Mouse (Mus musculus) liver, embryonic 13.5 days (tissue): ENCODE results near the gene Tnrc6c. TPM values are rescaled to one million over a fixed set of nuclear protein-coding genes. Genes with fewer than 3 reads are reported as not detected.
"Not testable (repeated sequence)": the region's sequence is repeated elsewhere in the genome, so short reads cannot be mapped to it uniquely, and the experiment has no call there.

Source experiments
- ATAC-seq: fragments of 200-750 bp; cut with Nextera tagmentation; 2 replicates; pipeline ENCODE4 v1.8.0; 2017; ENCODE audit warnings: low read depth, mild to moderate bottlenecking, moderate number of reproducible peaks, moderate library complexity
- DNase-seq: peaks from one replicate; pipeline ENCODE4 v3.0.0; 2022
- H3K27ac ChIP-seq: fragments of 300-500 bp; sonication (generic); 2 replicates; pipeline ENCODE4 v1.5.1; 2015; ENCODE audit warnings: moderate library complexity, mild to moderate bottlenecking, inconsistent platforms
- H3K27me3 ChIP-seq: fragments of 300-500 bp; sonication (generic); 2 replicates; pipeline ENCODE4 v1.6.1; 2015; ENCODE audit warnings: mild to moderate bottlenecking, inconsistent platforms
- H3K36me3 ChIP-seq: fragments of 300-500 bp; sonication (generic); 2 replicates; pipeline ENCODE4 v1.6.1; 2015; ENCODE audit warnings: mild to moderate bottlenecking, inconsistent platforms
- H3K4me1 ChIP-seq: fragments of 300-500 bp; sonication (generic); replicated peaks from 2 replicates; pipeline ENCODE4 v1.6.1; 2015; ENCODE audit warnings: inconsistent platforms
- H3K4me2 ChIP-seq: fragments of 300-500 bp; sonication (generic); 2 replicates; pipeline ENCODE4 v1.6.1; 2015; ENCODE audit warnings: inconsistent platforms, mild to moderate bottlenecking, moderate library complexity
- H3K4me3 ChIP-seq: fragments of 300-500 bp; sonication (generic); replicated peaks from 2 replicates; pipeline ENCODE4 v1.5.1; 2015; ENCODE audit warnings: mild to moderate bottlenecking, inconsistent platforms
- H3K9ac ChIP-seq: fragments of 300-500 bp; sonication (generic); 2 replicates; pipeline ENCODE4 v1.6.1; 2015; ENCODE audit warnings: mild to moderate bottlenecking, inconsistent platforms
- H3K9me3 ChIP-seq: fragments of 300-500 bp; sonication (generic); replicated peaks from 2 replicates; pipeline ENCODE4 v1.6.1; 2016; ENCODE audit warnings: inconsistent platforms
- WGBS: fragments of 180-500 bp; shearing (Covaris S2); methylation state at CpG from one replicate; pipeline ENCODE4 v1.1.7; 2015; ENCODE audit not compliant: insufficient replicate concordance; 5-methylcytosine and 5-hydroxymethylcytosine counted together
- polyA plus RNA-seq: library from polyadenylated mRNA; unstranded; fragments of >200 nt; fragmentation: Nextera tagmentation; extraction: Ambion mirVana; gene quantifications from 2 replicates; pipeline ENCODE4 v1.2.1, GENCODE M21; 2015

Gene Tnrc6c
- polyA plus RNA-seq, 1 experiment from 2014 or later, result 2.8 TPM

- no peaks in the 10 kb centered on the region for H3K27me3 ChIP-seq
- no peaks in the 10 kb centered on the region for H3K9me3 ChIP-seq
- H3K27ac ChIP-seq, result peak within 1 kb of the TSS; percentile 100
- H3K4me3 ChIP-seq, result peak within 1 kb of the TSS; percentile 96
- WGBS, result 8% methylated on average over 23 of the region's 24 CpGs
- peak; percentile 68 for DNase-seq
- ATAC-seq, result peak; percentile 67
- H3K36me3 ChIP-seq, result peaks cover 52% of the 10 kb centered on the region
- H3K9ac ChIP-seq, result peak within 1 kb of the TSS; percentile 97
- H3K4me2 ChIP-seq, result peak within 1 kb of the TSS; percentile 98
- peaks cover 77% of the 10 kb centered on the region for H3K4me1 ChIP-seq
Measured at GRCm38 (mm10) chr11:117781993-117782704, 128.1 kb downstream of the Tnrc6c start, which contains the start of the genes Tmc8 and Tmc6. TSS of gene Tmc8 (plus strand) at chr11:117782076. TSS of gene Tmc6 (minus strand) at chr11:117782198.

- ATAC-seq (no peak), DNase-seq (no peak)
- Histone ChIP-seq H3K27ac (peak overlapping the region; percentile 100), H3K9me3 (no peaks in the 10 kb centered on the region), H3K36me3 (peaks cover 52% of the 10 kb centered on the region), H3K4me3 (peak overlapping the region; percentile 96), H3K27me3 (no peaks in the 10 kb centered on the region), H3K4me1 (peaks cover 72% of the 10 kb centered on the region), H3K9ac (peak overlapping the region; percentile 97), H3K4me2 (peak overlapping the region; percentile 98)
- WGBS, result 6% methylated on average over 9 of the region's 9 CpGs
Measured at GRCm38 (mm10) chr11:117782705-117783034, 128.6 kb downstream of the Tnrc6c start.

- Histone ChIP-seq H3K9me3 (no peaks in the 10 kb centered on the region), H3K4me3 (peak overlapping the region; percentile 96), H3K36me3 (peaks cover 52% of the 10 kb centered on the region), H3K27ac (peak overlapping the region; percentile 100), H3K4me2 (peak overlapping the region; percentile 98), H3K4me1 (peaks cover 68% of the 10 kb centered on the region), H3K27me3 (no peaks in the 10 kb centered on the region), H3K9ac (peak overlapping the region; percentile 97)
- ATAC-seq, result no peak
- WGBS, result under 1% methylated on average over 31 of the region's 31 CpGs
- peak; percentile 71 for DNase-seq
Measured at GRCm38 (mm10) chr11:117783089-117783488, 129.0 kb downstream of the Tnrc6c start.

GRCm38 (mm10) chr11:117783683-117784309 lies 129.7 kb downstream of the Tnrc6c start:
- 37% methylated on average over 10 of the region's 10 CpGs for WGBS
- Histone ChIP-seq H3K36me3 (peaks cover 50% of the 10 kb centered on the region), H3K27me3 (no peaks in the 10 kb centered on the region), H3K9me3 (no peaks in the 10 kb centered on the region), H3K9ac (peak overlapping the region; percentile 97), H3K4me3 (peak overlapping the region; percentile 96), H3K4me1 (peaks cover 61% of the 10 kb centered on the region), H3K4me2 (peak overlapping the region; percentile 98), H3K27ac (peak overlapping the region; percentile 100)
- DNase-seq (peak; percentile 73), ATAC-seq (peak; percentile 19)

GRCm38 (mm10) chr11:117786294-117786693 lies 132.2 kb downstream of the Tnrc6c start:
- Histone ChIP-seq H3K9ac (peak overlapping the region; percentile 97; the same call in 1 of the 2 replicates), H3K9me3 (no peaks in the 10 kb centered on the region), H3K4me2 (peak overlapping the region; percentile 98), H3K4me3 (peak overlapping the region; percentile 13; the same call in 1 of the 2 replicates), H3K27ac (peak overlapping the region; percentile 100), H3K4me1 (peaks cover 69% of the 10 kb centered on the region), H3K27me3 (no peaks in the 10 kb centered on the region), H3K36me3 (peaks cover 58% of the 10 kb centered on the region)
- WGBS, result 21% methylated on average over 10 of the region's 10 CpGs
- peak; percentile 53 for DNase-seq
- ATAC-seq, result no peak

GRCm38 (mm10) chr11:117788481-117788880 lies 134.4 kb downstream of the Tnrc6c start:
- H3K27ac ChIP-seq, H3K4me2 ChIP-seq, ATAC-seq, H3K4me3 ChIP-seq, H3K9ac ChIP-seq, H3K9me3 ChIP-seq, DNase-seq, H3K27me3 ChIP-seq: not testable (repeated sequence)
- peaks cover 70% of the 10 kb centered on the region for H3K36me3 ChIP-seq
- 83% methylated on average over 7 of the region's 7 CpGs for WGBS
- peaks cover 72% of the 10 kb centered on the region for H3K4me1 ChIP-seq

GRCm38 (mm10) chr11:117790286-117790685 lies 136.2 kb downstream of the Tnrc6c start:
- 5% methylated on average over 14 of the region's 14 CpGs for WGBS
- H3K4me2 ChIP-seq, result peak overlapping the region; percentile 77
- H3K9ac ChIP-seq, result peak overlapping the region; percentile 68
- DNase-seq, result peak; percentile 74
- H3K4me1 ChIP-seq, result peaks cover 70% of the 10 kb centered on the region
- peak overlapping the region; percentile 91 for H3K27ac ChIP-seq
- H3K36me3 ChIP-seq, result peaks cover 54% of the 10 kb centered on the region
- H3K4me3 ChIP-seq, result peak overlapping the region; percentile 46
- H3K9me3 ChIP-seq, result no peaks in the 10 kb centered on the region
- peak; percentile 59 for ATAC-seq
- H3K27me3 ChIP-seq, result no peaks in the 10 kb centered on the region

GRCm38 (mm10) chr11:117790703-117791440 lies 136.8 kb downstream of the Tnrc6c start:
- no peaks in the 10 kb centered on the region for H3K9me3 ChIP-seq
- H3K4me1 ChIP-seq, result peaks cover 70% of the 10 kb centered on the region
- 33% methylated on average over 23 of the region's 23 CpGs for WGBS
- H3K27ac ChIP-seq, result peak overlapping the region; percentile 91
- DNase-seq (peak; percentile 45), ATAC-seq (peak; percentile 76)
- peak overlapping the region; percentile 68 for H3K9ac ChIP-seq
- peak overlapping the region; percentile 46 for H3K4me3 ChIP-seq
- peak overlapping the region; percentile 77 for H3K4me2 ChIP-seq
- H3K36me3 ChIP-seq, result peaks cover 48% of the 10 kb centered on the region
- H3K27me3 ChIP-seq, result no peaks in the 10 kb centered on the region

GRCm38 (mm10) chr11:117791441-117791761 lies 137.3 kb downstream of the Tnrc6c start:
- H3K27ac ChIP-seq, result peak overlapping the region; percentile 91
- ATAC-seq (no peak), DNase-seq (no peak)
- H3K4me1 ChIP-seq, result peaks cover 70% of the 10 kb centered on the region
- no peaks in the 10 kb centered on the region for H3K9me3 ChIP-seq
- H3K4me3 ChIP-seq, result no peak overlapping the region
- H3K4me2 ChIP-seq, result peak overlapping the region; percentile 77
- 79% methylated on average over 9 of the region's 9 CpGs for WGBS
- H3K27me3 ChIP-seq, result no peaks in the 10 kb centered on the region
- peak overlapping the region; percentile 68 for H3K9ac ChIP-seq
- H3K36me3 ChIP-seq, result peaks cover 42% of the 10 kb centered on the region

- peaks cover 77% of the 10 kb centered on the region for H3K4me1 ChIP-seq
- no peaks in the 10 kb centered on the region for H3K9me3 ChIP-seq
- H3K27ac ChIP-seq, result peak overlapping the region; percentile 91
- H3K36me3 ChIP-seq, result peaks cover 33% of the 10 kb centered on the region
- H3K9ac ChIP-seq, result peak overlapping the region; percentile 73
- ATAC-seq (peak; percentile 77), DNase-seq (peak; percentile 92)
- peak overlapping the region; percentile 52 for H3K4me3 ChIP-seq
- 8% methylated on average over 22 of the region's 22 CpGs for WGBS
- H3K27me3 ChIP-seq, result no peaks in the 10 kb centered on the region
- peak overlapping the region; percentile 77 for H3K4me2 ChIP-seq
Measured at GRCm38 (mm10) chr11:117792281-117792888, 138.3 kb downstream of the Tnrc6c start.
